Mouse (Mus musculus) C2C12 (cell line): ENCODE measurements at regions not wholly inside any gene's neighbourhood (a gene's known extent, or its start where the extent isn't known, plus 50 kb on each side); places are given as distances from the start of the nearest gene placed in this dataset.

ENCODE experiments used
- CEBPB ChIP-seq: IDR thresholded peaks from one replicate; pipeline ENCODE4 v1.6.1; 2011; ENCODE audit warnings: low read depth, mild to moderate bottlenecking, control low read depth, moderate library complexity
- CTCF ChIP-seq: IDR thresholded peaks from one replicate; pipeline ENCODE4 v1.5.1; 2011; ENCODE audit not compliant: control insufficient read depth, insufficient read depth, insufficient read length
- FOSL1 ChIP-seq: IDR thresholded peaks from one replicate; pipeline ENCODE4 v1.8.0; 2011; ENCODE audit warnings: mild to moderate bottlenecking, low read length; ENCODE audit not compliant: poor library complexity, insufficient read depth, severe bottlenecking
- MAX ChIP-seq: IDR thresholded peaks from one replicate; pipeline ENCODE4 v1.6.1; 2011; ENCODE audit warnings: mild to moderate bottlenecking, control low read depth
- MYOD1 ChIP-seq: IDR thresholded peaks from one replicate; pipeline ENCODE4 v1.6.1; 2011; ENCODE audit warnings: low read depth; ENCODE audit not compliant: control insufficient read depth, insufficient read length
- MYOG ChIP-seq: IDR thresholded peaks from one replicate; pipeline ENCODE4 v1.6.1; 2011; ENCODE audit not compliant: control insufficient read depth, insufficient read length; ENCODE audit errors: extremely low read depth
- USF1 ChIP-seq: IDR thresholded peaks from one replicate; pipeline ENCODE4 v1.6.1; 2011; ENCODE audit warnings: low read depth, mild to moderate bottlenecking, control low read depth, moderate library complexity

- TF ChIP-seq CTCF (no peak), USF1 (no peak), CEBPB (no peak), MYOG (no peak), MYOD1 (no peak), MAX (no peak), FOSL1 (no peak)
Observed at GRCm38 (mm10) chr15:5446756-5447314, 202.8 kb upstream of the Ptger4 start.
